Mouse (Mus musculus) MEL (cell line): ENCODE data around the gene Sap18b. TPM values are rescaled to one million over a fixed set of nuclear protein-coding genes. Genes with fewer than 3 reads are reported as not detected.
A peak's percentile ranks its signal among the peaks of the same experiment; 100 is the strongest.

Experiments
- DNase-seq: peaks from one replicate; pipeline ENCODE4 v3.0.0; 2011; ENCODE audit warnings: low read depth, low spot score
- H3K27ac ChIP-seq: 2 replicates; pipeline ENCODE4 v1.5.1; 2012; ENCODE audit warnings: low read depth, mild to moderate bottlenecking, control low read depth, low read length, moderate library complexity; ENCODE audit not compliant: control insufficient read depth
- H3K27me3 ChIP-seq, 2 experiments: fragments of 150-350 bp in 1 of 2; sonication (generic) in 1 of 2; 2 replicates each; pipeline ENCODE4 v1.6.1; 2012; ENCODE audit warnings: low read length in 2 of 2, mild to moderate bottlenecking in 2 of 2, improper control_type of control experiment in 1 of 2, moderate library complexity in 1 of 2; ENCODE audit not compliant: insufficient read depth in 2 of 2, control insufficient read depth in 1 of 2
- H3K36me3 ChIP-seq, 2 experiments: 2 replicates each; pipeline ENCODE4 v1.6.1; 2012 to 2014; ENCODE audit warnings: low read length in 2 of 2, improper control_type of control experiment in 1 of 2, inconsistent platforms in 1 of 2, mild to moderate bottlenecking in 1 of 2; ENCODE audit not compliant: insufficient read depth in 2 of 2, control insufficient read depth in 1 of 2
- H3K4me1 ChIP-seq, 2 experiments: fragments of 150-350 bp in 1 of 2; sonication (generic) in 1 of 2; 2 replicates each; pipeline ENCODE4 v1.6.1; 2012; ENCODE audit warnings: low read length in 2 of 2, improper control_type of control experiment in 1 of 2, mild to moderate bottlenecking in 1 of 2; ENCODE audit not compliant: insufficient read depth in 2 of 2, control insufficient read depth in 1 of 2
- H3K4me3 ChIP-seq, 2 experiments: fragments of 150-350 bp in 1 of 2; sonication (generic) in 1 of 2; 2 replicates each; pipeline ENCODE4 v1.5.1; 2012; ENCODE audit warnings: low read depth in 2 of 2, low read length in 2 of 2, mild to moderate bottlenecking in 2 of 2, moderate library complexity in 2 of 2, control low read depth in 1 of 2, improper control_type of control experiment in 1 of 2; ENCODE audit not compliant: control insufficient read depth in 1 of 2, insufficient read depth in 1 of 2
- H3K79me2 ChIP-seq: 2 replicates; pipeline ENCODE4 v1.6.1; 2012; ENCODE audit warnings: mild to moderate bottlenecking, low read length, moderate library complexity; ENCODE audit not compliant: control insufficient read depth, poor library complexity, insufficient read depth
- H3K9ac ChIP-seq: 2 replicates; pipeline ENCODE4 v1.6.1; 2012; ENCODE audit warnings: low read depth, mild to moderate bottlenecking, control low read depth, low read length, moderate library complexity; ENCODE audit not compliant: control insufficient read depth, poor library complexity, severe bottlenecking
- H3K9me3 ChIP-seq: fragments of 150-350 bp; sonication (generic); replicated peaks from 2 replicates; pipeline ENCODE4 v1.6.1; 2012; ENCODE audit warnings: mild to moderate bottlenecking, low read length, improper control_type of control experiment, moderate library complexity; ENCODE audit not compliant: insufficient read depth
- CHD1 ChIP-seq: IDR thresholded peaks from 2 replicates; pipeline ENCODE4 v1.6.1; 2012; ENCODE audit warnings: low read depth, mild to moderate bottlenecking, inconsistent platforms, low read length, improper control_type of control experiment
- CHD2 ChIP-seq: IDR thresholded peaks from 2 replicates; pipeline ENCODE4 v1.6.1; 2011; ENCODE audit warnings: low read length, improper control_type of control experiment
- CTCF ChIP-seq, 3 experiments: IDR thresholded peaks in 2 of 3; conservative IDR thresholded peaks in 1 of 3; 2 replicates each; pipeline ENCODE4 v1.5.1; 2011 to 2012; ENCODE audit warnings: low read length in 3 of 3, low read depth in 2 of 3, mild to moderate bottlenecking in 2 of 3, improper control_type of control experiment in 1 of 3, inconsistent platforms in 1 of 3, mixed read lengths in 1 of 3, moderate library complexity in 1 of 3; ENCODE audit not compliant: control insufficient read depth in 1 of 3, insufficient read depth in 1 of 3, poor library complexity in 1 of 3, severe bottlenecking in 1 of 3
- E2F4 ChIP-seq: IDR thresholded peaks from 2 replicates; pipeline ENCODE4 v1.6.1; 2011; ENCODE audit warnings: low read depth, low read length, improper control_type of control experiment, borderline replicate concordance
- ELF1 ChIP-seq: IDR thresholded peaks from 2 replicates; pipeline ENCODE4 v1.6.1; 2014; ENCODE audit warnings: low read depth, mild to moderate bottlenecking, inconsistent platforms, low read length, improper control_type of control experiment, moderate library complexity
- ETS1 ChIP-seq: IDR thresholded peaks from 2 replicates; pipeline ENCODE4 v1.6.1; 2012; ENCODE audit warnings: low read depth, mild to moderate bottlenecking, inconsistent platforms, low read length, improper control_type of control experiment, moderate library complexity
- GABPA ChIP-seq: IDR thresholded peaks from 2 replicates; pipeline ENCODE4 v1.6.1; 2012; ENCODE audit warnings: low read depth, mild to moderate bottlenecking, inconsistent platforms, low read length, improper control_type of control experiment, moderate library complexity
- GATA1 ChIP-seq: IDR thresholded peaks from 2 replicates; pipeline ENCODE4 v1.6.1; 2011; ENCODE audit warnings: low read depth, low read length, improper control_type of control experiment
- JUND ChIP-seq: IDR thresholded peaks from 2 replicates; pipeline ENCODE4 v1.6.1; 2011; ENCODE audit warnings: low read depth, mild to moderate bottlenecking, improper control_type of control experiment, low read length
- MAFK ChIP-seq: IDR thresholded peaks from 2 replicates; pipeline ENCODE4 v1.6.1; 2011; ENCODE audit warnings: low read depth, mild to moderate bottlenecking, low read length, improper control_type of control experiment, borderline replicate concordance
- MXI1 ChIP-seq: IDR thresholded peaks from 2 replicates; pipeline ENCODE4 v1.6.1; 2011; ENCODE audit warnings: mild to moderate bottlenecking, low read depth, low read length, improper control_type of control experiment
- MYB ChIP-seq: IDR thresholded peaks from 2 replicates; pipeline ENCODE4 v1.6.1; 2011; ENCODE audit warnings: mild to moderate bottlenecking, low read depth, low read length, improper control_type of control experiment
- MYC ChIP-seq: IDR thresholded peaks from 2 replicates; pipeline ENCODE4 v1.6.1; 2011; ENCODE audit warnings: low read depth, mild to moderate bottlenecking, low read length, improper control_type of control experiment, moderate library complexity
- POLR2A ChIP-seq, 2 experiments: IDR thresholded peaks; 2 replicates each; pipeline ENCODE4 v1.6.1; 2011 to 2012; ENCODE audit warnings: low read length in 2 of 2, mild to moderate bottlenecking in 2 of 2, control low read depth in 1 of 2, improper control_type of control experiment in 1 of 2, low read depth in 1 of 2, moderate library complexity in 1 of 2; ENCODE audit not compliant: control insufficient read depth in 1 of 2, insufficient read depth in 1 of 2, poor library complexity in 1 of 2
- POLR2AphosphoS2 ChIP-seq: IDR thresholded peaks from 2 replicates; pipeline ENCODE4 v1.6.1; 2011; ENCODE audit warnings: low read length, improper control_type of control experiment
- POLR2AphosphoS5 ChIP-seq: IDR thresholded peaks from 2 replicates; pipeline ENCODE4 v1.6.1; 2012; ENCODE audit warnings: low read depth, borderline replicate concordance, mild to moderate bottlenecking, inconsistent platforms, low read length, moderate library complexity, mixed read lengths
- RAD21 ChIP-seq: IDR thresholded peaks from 2 replicates; pipeline ENCODE4 v1.6.1; 2011; ENCODE audit warnings: mild to moderate bottlenecking, low read depth, low read length, improper control_type of control experiment
- RCOR1 ChIP-seq: IDR thresholded peaks from 2 replicates; pipeline ENCODE4 v1.6.1; 2012; ENCODE audit warnings: low read depth, mild to moderate bottlenecking, inconsistent platforms, low read length, improper control_type of control experiment
- SIN3A ChIP-seq: IDR thresholded peaks from 2 replicates; pipeline ENCODE4 v1.6.1; 2012; ENCODE audit warnings: low read length, improper control_type of control experiment, inconsistent platforms
- TAL1 ChIP-seq: IDR thresholded peaks from 2 replicates; pipeline ENCODE4 v1.6.1; 2012; ENCODE audit warnings: mild to moderate bottlenecking, inconsistent platforms, low read length, moderate library complexity, mixed read lengths
- TBP ChIP-seq: IDR thresholded peaks from 2 replicates; pipeline ENCODE4 v1.8.0; 2011; ENCODE audit warnings: low read depth, low read length, improper control_type of control experiment
- ZC3H11A ChIP-seq: IDR thresholded peaks from 2 replicates; pipeline ENCODE4 v1.6.1; 2012; ENCODE audit warnings: low read depth, mild to moderate bottlenecking, inconsistent platforms, low read length, improper control_type of control experiment
- polyA plus RNA-seq, 2 experiments: library from polyadenylated mRNA; stranded (reverse) in 1 of 2; unstranded in 1 of 2; fragments of >175 nt in 1 of 2; fragments of >200 nt in 1 of 2; gene quantifications; 2 replicates each; pipeline versions ENCODE4 v1.2.1 to v1.2.4; 2012; ENCODE audit warnings: low replicate concordance in 2 of 2, low read depth in 1 of 2; ENCODE audit not compliant: insufficient read length in 2 of 2, insufficient read depth in 1 of 2, missing spikeins in 1 of 2
- total RNA-seq: library from RNA; depleted of rRNA; stranded (reverse); fragments of 300-350 nt; gene quantifications from 2 replicates; pipeline ENCODE4 v1.2.3, GENCODE M21; 2012

The Sap18b gene
- total and polyA plus RNA-seq, 3 experiments = 182 to 354 TPM; not detected in 1

GRCm38 (mm10) chr8:95816044-95816708 lies 9.0 kb upstream of the Sap18b start:
- H3K9ac ChIP-seq = no peak overlapping the region
- DNase-seq = no peak

GRCm38 (mm10) chr8:95817597-95817996 lies 7.5 kb upstream of the Sap18b start:
- Histone ChIP-seq H3K36me3 (no peaks in the 10 kb centered on the region), H3K27ac (no peak overlapping the region), H3K4me3 (no peak overlapping the region), H3K27me3 (no peaks in the 10 kb centered on the region), H3K4me1 (no peaks in the 10 kb centered on the region), H3K9me3 (no peaks in the 10 kb centered on the region), H3K9ac (no peak overlapping the region), H3K79me2 (no peaks in the 10 kb centered on the region)
- DNase-seq = no peak
- no peak for TF ChIP-seq E2F4
- TF ChIP-seq MAFK = no peak
- TF ChIP-seq MYC = no peak
- no peak for TF ChIP-seq POLR2AphosphoS2
- no peak for TF ChIP-seq TBP
- peak; percentile 55; the same call in 1 of the 2 replicates for TF ChIP-seq RCOR1

More at GRCm38 (mm10) chr8:95816044-95816708, 9.0 kb upstream of the Sap18b start:
- no peak overlapping the region for H3K4me3 ChIP-seq
- H3K4me1 ChIP-seq = no peaks in the 10 kb centered on the region
- no peaks in the 10 kb centered on the region for H3K79me2 ChIP-seq
- H3K9me3 ChIP-seq = no peaks in the 10 kb centered on the region
- TF ChIP-seq CTCF (IDR thresholded peaks at IDR 0.05 in 2 of 3, conservative IDR thresholded peaks at IDR 0.05 in 1 of 3; ENCODE audit: control insufficient read depth in 1 of 3, insufficient read depth in 1 of 3, low read depth in 2 of 3, low read length in 3 of 3, poor library complexity in 1 of 3, severe bottlenecking in 1 of 3) = no peak
- TF ChIP-seq RAD21 = no peak
- no peak for TF ChIP-seq ZC3H11A
- no peak for TF ChIP-seq CHD2
- TF ChIP-seq GATA1 = no peak
- no peak for TF ChIP-seq MXI1
- no peak for TF ChIP-seq RCOR1
- TF ChIP-seq POLR2AphosphoS2 = no peak
- TF ChIP-seq TAL1 = no peak
- TF ChIP-seq GABPA = no peak
- TF ChIP-seq POLR2A (IDR thresholded peaks at IDR 0.05; ENCODE audit: control insufficient read depth in 1 of 2, insufficient read depth in 1 of 2, low read depth in 1 of 2, low read length in 2 of 2, poor library complexity in 1 of 2) = no peak
- TF ChIP-seq POLR2AphosphoS5 = no peak
- no peak for TF ChIP-seq JUND
- TF ChIP-seq MYC = no peak
- no peak for TF ChIP-seq MYB
- TF ChIP-seq CHD1 = no peak
- no peak for TF ChIP-seq SIN3A
- no peak for TF ChIP-seq ELF1
- no peak for TF ChIP-seq ETS1
- TF ChIP-seq, all 39 proteins: peak for 0
- no peak overlapping the region for H3K27ac ChIP-seq
- H3K36me3 ChIP-seq = no peaks in the 10 kb centered on the region
- no peaks in the 10 kb centered on the region for H3K27me3 ChIP-seq
